Mouse (Mus musculus) lung, postnatal 0 days (tissue): ENCODE data around the gene Cyp17a1. TPM values are rescaled to one million over a fixed set of nuclear protein-coding genes. Genes with fewer than 3 reads are reported as not detected.
A peak's percentile ranks its signal among the peaks of the same experiment; 100 is the strongest.

Source experiments
- ATAC-seq: fragments of 200-750 bp; cut with Nextera tagmentation; 2 replicates; pipeline ENCODE4 v1.8.0; 2017; ENCODE audit warnings: moderate library complexity
- DNase-seq: peaks from one replicate; pipeline ENCODE4 v3.0.0-alpha.2; 2016; ENCODE audit warnings: low spot score
- H3K27ac ChIP-seq: fragments of 300-500 bp; sonication (generic); 2 replicates; pipeline ENCODE4 v1.5.1; 2014; ENCODE audit warnings: antibody characterized with exemption, mild to moderate bottlenecking, low read length, mixed read lengths
- H3K27me3 ChIP-seq: fragments of 300-500 bp; sonication (generic); replicated peaks from 2 replicates; pipeline ENCODE4 v1.6.1; 2014; ENCODE audit warnings: low read length, mixed read lengths; ENCODE audit not compliant: insufficient read depth
- H3K36me3 ChIP-seq: fragments of 300-500 bp; sonication (generic); 2 replicates; pipeline ENCODE4 v1.6.1; 2014; ENCODE audit warnings: low read length, mixed read lengths; ENCODE audit not compliant: insufficient read depth
- H3K4me1 ChIP-seq: fragments of 300-500 bp; sonication (generic); 2 replicates; pipeline ENCODE4 v1.6.1; 2014; ENCODE audit warnings: antibody characterized with exemption, low read depth, low read length, mixed read lengths; ENCODE audit not compliant: insufficient read depth
- H3K4me2 ChIP-seq: fragments of 300-500 bp; sonication (generic); replicated peaks from 2 replicates; pipeline ENCODE4 v1.6.1; 2014; ENCODE audit warnings: low read depth, mild to moderate bottlenecking, low read length, moderate library complexity, mixed read lengths
- H3K4me3 ChIP-seq: fragments of 300-500 bp; sonication (generic); 2 replicates; pipeline ENCODE4 v1.5.1; 2014; ENCODE audit warnings: low read depth, low read length
- H3K9ac ChIP-seq: fragments of 300-500 bp; sonication (generic); replicated peaks from 2 replicates; pipeline ENCODE4 v1.6.1; 2014; ENCODE audit warnings: low read depth, mild to moderate bottlenecking
- H3K9me3 ChIP-seq: fragments of 300-500 bp; sonication (generic); 2 replicates; pipeline ENCODE4 v1.6.1; 2016; ENCODE audit warnings: low read length, mixed read lengths
- CTCF ChIP-seq: IDR thresholded peaks from 2 replicates; pipeline ENCODE4 v1.5.1; 2016; ENCODE audit warnings: antibody characterized with exemption, mild to moderate bottlenecking
- EP300 ChIP-seq: IDR thresholded peaks from 2 replicates; pipeline ENCODE4 v1.6.1; 2016; ENCODE audit warnings: antibody characterized with exemption, mild to moderate bottlenecking, control low read depth
- WGBS: fragments of 180-500 bp; shearing (Covaris S2); extraction: QIAGEN DNeasy Blood & Tissue Kit; methylation state at CpG from one replicate; pipeline ENCODE4 v1.1.7; 2014; 5-methylcytosine and 5-hydroxymethylcytosine counted together
- polyA plus RNA-seq: library from polyadenylated mRNA; unstranded; fragments of >200 nt; fragmentation: Nextera tagmentation; extraction: Ambion mirVana; gene quantifications from 2 replicates; pipeline ENCODE4 v1.2.1, GENCODE M21; 2015

Gene Cyp17a1
- polyA plus RNA-seq, 1 experiment from 2014 or later, result 0.12 TPM

- Histone ChIP-seq H3K4me1 (peaks cover 46% of the 10 kb centered on the region), H3K4me2 (no peak overlapping the region), H3K9me3 (no peaks in the 10 kb centered on the region), H3K27ac (peak overlapping the region; percentile 64; the same call in 1 of the 2 replicates), H3K36me3 (peaks cover 4% of the 10 kb centered on the region), H3K27me3 (no peaks in the 10 kb centered on the region), H3K9ac (no peak overlapping the region), H3K4me3 (no peak overlapping the region)
- DNase-seq (no peak), ATAC-seq (no peak)
- TF ChIP-seq EP300 (no peak), CTCF (no peak)
- 71% methylated on average over 12 of the region's 12 CpGs for WGBS
These were observed 26.9 kb downstream of the Cyp17a1 start for GRCm38 (mm10) chr19:46646041-46646481.

GRCm38 (mm10) chr19:46644793-46645602, 28.0 kb downstream of the Cyp17a1 start:
- Histone ChIP-seq H3K4me2 (no peak overlapping the region), H3K4me3 (no peak overlapping the region), H3K9ac (no peak overlapping the region), H3K27me3 (no peaks in the 10 kb centered on the region), H3K4me1 (peaks cover 50% of the 10 kb centered on the region), H3K36me3 (peaks cover 6% of the 10 kb centered on the region), H3K27ac (peak overlapping the region; percentile 64), H3K9me3 (no peaks in the 10 kb centered on the region)
- ATAC-seq (no peak), DNase-seq (peak; percentile 50)
- WGBS, result 26% methylated on average over 12 of the region's 12 CpGs
- no peak for TF ChIP-seq EP300
- no peak for TF ChIP-seq CTCF

GRCm38 (mm10) chr19:46644343-46644792, 28.6 kb downstream of the Cyp17a1 start:
- no peak overlapping the region for H3K4me2 ChIP-seq

GRCm38 (mm10) chr19:46643236-46643635, 29.7 kb downstream of the Cyp17a1 start:
- H3K36me3 ChIP-seq, result peaks cover 12% of the 10 kb centered on the region
- DNase-seq, result no peak

More at GRCm38 (mm10) chr19:46644343-46644792, 28.6 kb downstream of the Cyp17a1 start:
- TF ChIP-seq EP300, result no peak
- TF ChIP-seq CTCF, result no peak
- H3K27me3 ChIP-seq, result no peaks in the 10 kb centered on the region
- DNase-seq, result no peak
- peaks cover 50% of the 10 kb centered on the region for H3K4me1 ChIP-seq
- WGBS, result 65% methylated on average over 10 of the region's 10 CpGs
- ATAC-seq, result no peak
- no peak overlapping the region for H3K9ac ChIP-seq
- peaks cover 12% of the 10 kb centered on the region for H3K36me3 ChIP-seq
- no peak overlapping the region for H3K4me3 ChIP-seq
- H3K27ac ChIP-seq, result peak overlapping the region; percentile 64
- no peaks in the 10 kb centered on the region for H3K9me3 ChIP-seq

GRCm38 (mm10) chr19:46642136-46642753, 30.7 kb downstream of the Cyp17a1 start:
- H3K9me3 ChIP-seq, result no peaks in the 10 kb centered on the region
- ATAC-seq, result peak; percentile 49
- peak; percentile 61 for DNase-seq
- peak overlapping the region; percentile 71 for H3K27ac ChIP-seq
- H3K4me2 ChIP-seq, result peak overlapping the region; percentile 25
- WGBS, result 36% methylated on average over 22 of the region's 22 CpGs
- H3K27me3 ChIP-seq, result no peaks in the 10 kb centered on the region
- H3K9ac ChIP-seq, result 0 out of 2 replicates have a peak overlapping the region, but pooled peaks have one; percentile 6
- peaks cover 50% of the 10 kb centered on the region for H3K4me1 ChIP-seq
- peaks cover 12% of the 10 kb centered on the region for H3K36me3 ChIP-seq
- TF ChIP-seq CTCF (peak; percentile 23), EP300 (no peak; the same call in 1 of the 2 replicates)
- H3K4me3 ChIP-seq, result no peak overlapping the region

More at GRCm38 (mm10) chr19:46643236-46643635, 29.7 kb downstream of the Cyp17a1 start:
- WGBS, result 54% methylated on average over 5 of the region's 5 CpGs
- no peaks in the 10 kb centered on the region for H3K9me3 ChIP-seq
- no peak overlapping the region for H3K4me3 ChIP-seq
- H3K27ac ChIP-seq, result peak overlapping the region; percentile 71; the same call in 1 of the 2 replicates
- no peaks in the 10 kb centered on the region for H3K27me3 ChIP-seq
- TF ChIP-seq CTCF (no peak), EP300 (no peak)
- no peak overlapping the region for H3K4me2 ChIP-seq
- ATAC-seq, result no peak
- no peak overlapping the region for H3K9ac ChIP-seq
- peaks cover 50% of the 10 kb centered on the region for H3K4me1 ChIP-seq
